Mouse (Mus musculus) midbrain, postnatal 0 days (tissue): ENCODE data around the gene Kctd20. TPM values are rescaled to one million over a fixed set of nuclear protein-coding genes. Genes with fewer than 3 reads are reported as not detected.

Experiments
- ATAC-seq: fragments of 200-750 bp; cut with Nextera tagmentation; 2 replicates; pipeline ENCODE4 v1.8.0; 2017; ENCODE audit warnings: moderate number of reproducible peaks, mild to moderate bottlenecking, moderate TSS enrichment, moderate library complexity; ENCODE audit not compliant: low FRiP score
- DNase-seq: peaks from one replicate; pipeline ENCODE4 v3.0.0-alpha.2; 2015; ENCODE audit warnings: low spot score
- H3K27ac ChIP-seq: fragments of 300-500 bp; sonication (generic); 2 replicates; pipeline ENCODE4 v1.5.1; 2014; ENCODE audit warnings: low read depth, mild to moderate bottlenecking, low read length, mixed read lengths
- H3K27me3 ChIP-seq: fragments of 300-500 bp; sonication (generic); 2 replicates; pipeline ENCODE4 v1.6.1; 2014; ENCODE audit warnings: low read length, control low read depth, mixed read lengths; ENCODE audit not compliant: insufficient read depth
- H3K36me3 ChIP-seq: fragments of 300-500 bp; sonication (generic); 2 replicates; pipeline ENCODE4 v1.6.1; 2014; ENCODE audit warnings: low read length, control low read depth, mixed read lengths; ENCODE audit not compliant: insufficient read depth
- H3K4me1 ChIP-seq: fragments of 300-500 bp; sonication (generic); 2 replicates; pipeline ENCODE4 v1.6.1; 2014; ENCODE audit warnings: mild to moderate bottlenecking, control low read depth, antibody characterized with exemption, low read length, mixed read lengths; ENCODE audit not compliant: insufficient read depth
- H3K4me2 ChIP-seq: fragments of 300-500 bp; sonication (generic); 2 replicates; pipeline ENCODE4 v1.6.1; 2014; ENCODE audit warnings: low read depth, mild to moderate bottlenecking, low read length, mixed read lengths; ENCODE audit not compliant: poor library complexity, severe bottlenecking
- H3K4me3 ChIP-seq: fragments of 300-500 bp; sonication (generic); 2 replicates; pipeline ENCODE4 v1.5.1; 2014; ENCODE audit warnings: low read depth, mild to moderate bottlenecking, low read length, moderate library complexity
- H3K9ac ChIP-seq: fragments of 300-500 bp; sonication (generic); replicated peaks from 2 replicates; pipeline ENCODE4 v1.6.1; 2014; ENCODE audit warnings: mild to moderate bottlenecking, low read length, moderate library complexity, mixed read lengths; ENCODE audit not compliant: poor library complexity, severe bottlenecking
- H3K9me3 ChIP-seq: fragments of 300-500 bp; sonication (generic); 2 replicates; pipeline ENCODE4 v1.6.1; 2016; ENCODE audit warnings: low read length, control low read depth
- CTCF ChIP-seq: IDR thresholded peaks from 2 replicates; pipeline ENCODE4 v1.5.1; 2016; ENCODE audit warnings: antibody characterized with exemption, mild to moderate bottlenecking
- WGBS: fragments of 180-500 bp; shearing (Covaris S2); extraction: QIAGEN DNeasy Blood & Tissue Kit; methylation state at CpG from one replicate; pipeline ENCODE4 v1.1.7; 2014; 5-methylcytosine and 5-hydroxymethylcytosine counted together
- polyA plus RNA-seq: library from polyadenylated mRNA; unstranded; fragments of >200 nt; fragmentation: Nextera tagmentation; extraction: Ambion mirVana; gene quantifications from 2 replicates; pipeline ENCODE4 v1.2.1, GENCODE M21; 2015
- total RNA-seq: library from RNA; depleted of rRNA; stranded (reverse); fragments of >200 nt; gene quantifications from 2 replicates; pipeline ENCODE4 v1.2.3, GENCODE M21; 2014

The Kctd20 gene
- total and polyA plus RNA-seq, 2 experiments from 2014 or later: 60.0 to 63.8 TPM

GRCm38 (mm10) chr17:28910139-28910538, 41.6 kb upstream of the Kctd20 start:
- Histone ChIP-seq H3K27me3 (no peaks in the 10 kb centered on the region), H3K4me3 (no peak overlapping the region), H3K4me1 (peaks cover 10% of the 10 kb centered on the region; the same call in 1 of the 2 replicates), H3K4me2 (no peak overlapping the region), H3K9ac (no peak overlapping the region), H3K36me3 (no peaks in the 10 kb centered on the region), H3K9me3 (no peaks in the 10 kb centered on the region), H3K27ac (no peak overlapping the region)
- WGBS: 29% methylated on average over 7 of the region's 7 CpGs
- ATAC-seq (no peak), DNase-seq (no peak)
- no peak; the same call in 1 of the 2 replicates for TF ChIP-seq CTCF

GRCm38 (mm10) chr17:28913200-28913599, 38.5 kb upstream of the Kctd20 start:
- ATAC-seq: no peak

GRCm38 (mm10) chr17:28913940-28914339, 37.8 kb upstream of the Kctd20 start:
- no peak for TF ChIP-seq CTCF
- Histone ChIP-seq H3K9me3 (no peaks in the 10 kb centered on the region), H3K36me3 (no peaks in the 10 kb centered on the region), H3K27me3 (no peaks in the 10 kb centered on the region), H3K4me3 (no peak overlapping the region), H3K4me2 (no peak overlapping the region), H3K27ac (no peak overlapping the region), H3K9ac (no peak overlapping the region), H3K4me1 (no peaks in the 10 kb centered on the region)
- whole genome bisulfite sequencing: 84% methylated on average over 6 of the region's 6 CpGs
- ATAC-seq (no peak), DNase-seq (no peak)

More at GRCm38 (mm10) chr17:28913200-28913599, 38.5 kb upstream of the Kctd20 start:
- Histone ChIP-seq H3K27me3 (no peaks in the 10 kb centered on the region), H3K27ac (no peak overlapping the region), H3K36me3 (no peaks in the 10 kb centered on the region), H3K4me2 (no peak overlapping the region), H3K9me3 (no peaks in the 10 kb centered on the region), H3K4me1 (peaks cover 3% of the 10 kb centered on the region; the same call in 1 of the 2 replicates), H3K4me3 (no peak overlapping the region), H3K9ac (no peak overlapping the region)
- no peak for DNase-seq
- TF ChIP-seq CTCF: no peak
- 79% methylated on average over 5 of the region's 5 CpGs for WGBS

- H3K9ac ChIP-seq: no peak within 1 kb of the TSS
- no peak within 1 kb of the TSS for H3K4me3 ChIP-seq
- H3K36me3 ChIP-seq: no peaks in the 10 kb centered on the region
- H3K4me1 ChIP-seq: no peaks in the 10 kb centered on the region
- no peak for ATAC-seq
- H3K4me2 ChIP-seq: no peak within 1 kb of the TSS
- WGBS: 53% methylated on average over 12 of the region's 12 CpGs
- DNase-seq: no peak
- TF ChIP-seq CTCF: no peak
- no peaks in the 10 kb centered on the region for H3K27me3 ChIP-seq
- H3K9me3 ChIP-seq: no peaks in the 10 kb centered on the region
- H3K27ac ChIP-seq: no peak within 1 kb of the TSS
Observed at GRCm38 (mm10) chr17:28915060-28915628, 36.6 kb upstream of the Kctd20 start, which contains the start of gene 4930539E08Rik. Gene 4930539E08Rik, minus strand, starts transcription at chr17:28915324.

GRCm38 (mm10) chr17:28916520-28916919, 35.2 kb upstream of the Kctd20 start:
- Histone ChIP-seq H3K9ac (no peak overlapping the region), H3K4me3 (no peak overlapping the region), H3K27ac (no peak overlapping the region), H3K4me2 (no peak overlapping the region), H3K9me3 (no peaks in the 10 kb centered on the region), H3K4me1 (no peaks in the 10 kb centered on the region), H3K36me3 (no peaks in the 10 kb centered on the region), H3K27me3 (no peaks in the 10 kb centered on the region)
- no peak for ATAC-seq
- no peak for DNase-seq
- WGBS: 81% methylated on average over 1 of the region's 1 CpGs
- no peak for TF ChIP-seq CTCF

- no peaks in the 10 kb centered on the region for H3K4me1 ChIP-seq
- H3K4me2 ChIP-seq: no peak overlapping the region
- no peak for TF ChIP-seq CTCF
- H3K27me3 ChIP-seq: no peaks in the 10 kb centered on the region
- no peak overlapping the region for H3K9ac ChIP-seq
- no peak overlapping the region for H3K4me3 ChIP-seq
- H3K9me3 ChIP-seq: no peaks in the 10 kb centered on the region
- 66% methylated on average over 8 of the region's 8 CpGs for WGBS
- ATAC-seq: no peak
- no peaks in the 10 kb centered on the region for H3K36me3 ChIP-seq
- DNase-seq: no peak
- no peak overlapping the region for H3K27ac ChIP-seq
Observed at GRCm38 (mm10) chr17:28921086-28921485, 30.7 kb upstream of the Kctd20 start.
